Mouse (Mus musculus) megakaryocyte, embryonic 14.5 days (primary cell): ENCODE results near the gene Aar2. TPM values are rescaled to one million over a fixed set of nuclear protein-coding genes. Genes with fewer than 3 reads are reported as not detected.

ENCODE experiments used
- H3K27me3 ChIP-seq: replicated peaks from 2 replicates; pipeline ENCODE3; 2012; ENCODE audit warnings: inconsistent platforms
- H3K36me3 ChIP-seq: replicated peaks from 2 replicates; pipeline ENCODE3; 2012; ENCODE audit warnings: low read length, inconsistent platforms, mixed read lengths
- H3K4me1 ChIP-seq: 2 replicates; pipeline ENCODE4 v1.6.1; 2012; ENCODE audit warnings: inconsistent platforms
- H3K4me3 ChIP-seq: replicated peaks from 2 replicates; pipeline ENCODE3; 2012; ENCODE audit warnings: moderate library complexity, mild to moderate bottlenecking, inconsistent platforms
- H3K9me3 ChIP-seq: 2 replicates; pipeline ENCODE4 v1.6.1; 2012; ENCODE audit warnings: inconsistent platforms
- FLI1 ChIP-seq: IDR thresholded peaks from 2 replicates; pipeline ENCODE4 v1.6.1; 2012; ENCODE audit warnings: low read length, inconsistent platforms, mixed read lengths
- GATA1 ChIP-seq: IDR thresholded peaks from 3 replicates; pipeline ENCODE4 v1.6.1; 2012; ENCODE audit warnings: mixed read lengths, low read length, inconsistent platforms, borderline replicate concordance
- polyA plus RNA-seq: library from polyadenylated mRNA; stranded (reverse); fragments of >175 nt; gene quantifications from 2 replicates; pipeline ENCODE4 v1.2.3, GENCODE M21; 2012; ENCODE audit warnings: low replicate concordance; ENCODE audit not compliant: insufficient read depth

Gene Aar2
- polyA plus RNA-seq, 1 experiment, result 7.7 TPM

DNA sequence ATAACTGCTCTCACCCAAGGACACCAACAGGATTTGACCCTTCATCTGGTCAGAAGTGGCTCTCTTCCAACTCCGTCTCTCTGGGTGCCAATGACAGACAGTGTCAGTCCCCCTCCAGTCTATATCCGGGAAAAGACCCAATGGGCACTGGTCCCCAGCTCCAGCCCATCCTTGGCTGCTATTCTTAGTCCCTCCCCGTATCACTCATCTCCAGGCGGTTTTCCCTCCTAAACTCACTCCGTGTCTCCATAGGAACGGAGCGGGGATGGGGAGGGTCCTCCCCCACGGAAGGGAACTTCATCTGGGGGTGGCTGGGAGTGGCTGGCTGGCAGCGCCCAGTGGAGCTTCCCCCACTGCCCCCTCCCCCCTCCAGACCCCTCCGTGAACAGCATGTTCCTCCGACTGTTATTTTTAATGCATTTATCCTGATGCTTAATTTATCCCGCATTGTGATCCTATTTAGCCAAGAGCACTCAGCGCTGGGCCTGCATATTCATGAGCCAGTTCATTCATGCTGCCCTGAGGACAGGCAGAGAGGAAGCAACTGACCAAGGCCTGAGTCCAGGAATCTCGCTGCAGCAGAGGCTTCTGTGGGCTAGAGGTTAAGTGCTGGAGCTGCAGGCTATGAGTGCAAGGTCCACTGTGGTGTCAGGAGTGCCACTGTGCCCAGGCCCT is 37.5 kb downstream of the Aar2 start:
- peaks cover 79% of the 10 kb centered on the region for H3K27me3 ChIP-seq
- TF ChIP-seq GATA1 (no peak), FLI1 (no peak)
- H3K4me1 ChIP-seq, result peaks cover 3% of the 10 kb centered on the region; the same call in 1 of the 2 replicates
- no peaks in the 10 kb centered on the region for H3K9me3 ChIP-seq
- no peaks in the 10 kb centered on the region for H3K36me3 ChIP-seq
- H3K4me3 ChIP-seq, result no peak overlapping the region

DNA sequence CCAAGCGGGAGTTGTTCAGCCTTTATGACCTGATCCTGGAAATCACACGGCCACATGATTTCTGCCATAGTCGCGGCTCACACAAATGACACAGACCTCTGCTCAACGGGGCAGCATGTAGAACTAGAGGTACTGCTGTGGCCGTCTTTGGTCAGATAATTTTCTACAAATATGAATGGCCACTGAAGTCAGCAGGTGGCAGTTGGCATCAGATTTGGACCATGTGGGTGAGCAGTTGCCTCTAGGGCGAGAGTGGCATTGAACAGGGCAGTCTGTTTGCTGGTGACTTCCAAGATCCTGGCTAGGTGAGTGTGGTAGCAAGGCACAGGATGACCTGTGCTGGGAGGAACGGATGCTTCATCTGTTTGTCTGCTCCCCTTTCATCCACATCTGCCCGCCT is 42.1 kb downstream of the Aar2 start:
- Histone ChIP-seq H3K4me1 (peaks cover 1% of the 10 kb centered on the region; the same call in 1 of the 2 replicates), H3K27me3 (peaks cover 57% of the 10 kb centered on the region), H3K36me3 (no peaks in the 10 kb centered on the region), H3K4me3 (no peak overlapping the region), H3K9me3 (no peaks in the 10 kb centered on the region)
- no peak for TF ChIP-seq FLI1
- no peak for TF ChIP-seq GATA1

DNA sequence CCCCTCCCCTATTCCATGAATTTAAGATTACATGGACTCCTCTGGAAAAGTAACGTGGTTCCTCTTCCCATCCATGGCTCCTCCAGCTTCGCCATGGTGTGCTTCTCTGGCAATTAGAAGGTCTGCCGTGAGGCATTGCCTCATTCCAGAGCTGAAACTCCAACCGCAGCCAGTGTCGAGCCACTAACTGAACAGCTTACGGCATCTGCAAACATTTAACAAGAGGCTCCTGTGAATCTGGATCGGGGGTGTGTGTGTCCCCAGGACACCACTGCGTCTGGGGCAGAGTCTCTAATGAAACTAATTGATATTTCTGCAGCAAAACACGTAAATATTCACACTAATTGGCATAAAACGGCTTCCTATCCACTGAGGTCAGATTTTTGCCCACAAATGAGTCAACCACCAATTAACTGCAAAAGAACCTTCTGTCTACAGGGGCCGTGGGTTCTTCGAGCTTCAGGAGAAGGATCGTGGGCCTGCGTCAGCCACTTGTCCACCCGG is 47.7 kb downstream of the Aar2 start:
- Histone ChIP-seq H3K4me3 (no peak overlapping the region), H3K36me3 (no peaks in the 10 kb centered on the region), H3K27me3 (peaks cover 41% of the 10 kb centered on the region), H3K4me1 (no peaks in the 10 kb centered on the region; the same call in 1 of the 2 replicates), H3K9me3 (peaks cover 9% of the 10 kb centered on the region)
- TF ChIP-seq FLI1, result no peak
- no peak for TF ChIP-seq GATA1

DNA sequence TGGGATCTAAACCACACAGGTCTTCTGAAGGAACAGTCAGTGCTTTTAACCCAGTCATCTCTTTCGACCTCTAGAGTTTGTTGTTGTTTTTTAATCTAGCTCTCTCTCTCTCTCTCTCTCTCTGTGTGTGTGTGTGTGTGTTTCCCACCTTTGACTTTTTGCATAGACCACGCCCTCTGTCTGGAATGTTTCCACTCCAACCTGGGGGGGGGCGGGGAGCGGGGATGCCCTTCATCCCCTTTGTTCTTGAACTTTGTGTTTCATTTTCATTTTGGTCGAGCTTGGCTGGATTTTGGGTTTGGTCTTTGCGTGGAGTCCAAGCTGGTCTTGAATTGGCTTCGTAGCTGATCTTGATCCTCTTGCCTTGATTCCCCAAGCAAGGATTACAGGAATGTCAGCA is 55.2 kb downstream of the Aar2 start:
- H3K36me3 ChIP-seq, result no peaks in the 10 kb centered on the region
- TF ChIP-seq GATA1, result no peak
- TF ChIP-seq FLI1, result no peak
- H3K4me1 ChIP-seq, result no peaks in the 10 kb centered on the region; the same call in none of the 2 replicates
- H3K9me3 ChIP-seq, result peaks cover 17% of the 10 kb centered on the region
- peaks cover 64% of the 10 kb centered on the region for H3K27me3 ChIP-seq
- no peak overlapping the region for H3K4me3 ChIP-seq

- no peak for TF ChIP-seq GATA1
- TF ChIP-seq FLI1, result no peak
- H3K36me3 ChIP-seq, result no peaks in the 10 kb centered on the region
- peaks cover 66% of the 10 kb centered on the region for H3K27me3 ChIP-seq
- no peak overlapping the region for H3K4me3 ChIP-seq
- no peaks in the 10 kb centered on the region; the same call in none of the 2 replicates for H3K4me1 ChIP-seq
- H3K9me3 ChIP-seq, result peaks cover 11% of the 10 kb centered on the region
Observed at GRCm38 (mm10) chr2:156603671-156604070, 56.3 kb downstream of the Aar2 start.

DNA sequence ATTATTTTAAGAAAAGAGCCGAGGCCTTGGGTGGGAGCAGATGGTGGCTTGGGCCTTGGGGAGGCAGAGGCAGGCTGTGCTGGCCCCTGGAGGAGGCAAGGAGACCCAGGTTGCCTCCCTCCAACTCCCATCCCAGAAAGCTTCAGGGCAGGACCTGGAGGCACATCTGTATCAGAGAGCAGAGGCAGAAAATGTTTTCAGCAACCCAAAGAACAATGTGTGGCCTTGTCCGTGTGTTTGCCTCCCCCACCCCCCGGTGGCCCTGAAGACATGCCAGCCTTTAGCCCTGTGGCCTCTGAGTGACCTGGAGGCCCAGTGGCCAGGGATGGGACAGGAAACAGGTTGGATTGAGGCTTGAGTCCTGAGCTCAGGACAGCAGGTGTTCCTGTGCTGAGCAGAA is 57.8 kb downstream of the Aar2 start:
- Histone ChIP-seq H3K27me3 (peaks cover 77% of the 10 kb centered on the region), H3K4me1 (peaks cover 1% of the 10 kb centered on the region), H3K36me3 (no peaks in the 10 kb centered on the region), H3K9me3 (peaks cover 11% of the 10 kb centered on the region), H3K4me3 (no peak overlapping the region)
- TF ChIP-seq GATA1 (no peak), FLI1 (no peak)

GRCm38 (mm10) chr2:156605971-156606370 is 58.6 kb downstream of the Aar2 start:
- Histone ChIP-seq H3K36me3 (no peaks in the 10 kb centered on the region), H3K9me3 (peaks cover 8% of the 10 kb centered on the region), H3K4me1 (peaks cover 6% of the 10 kb centered on the region), H3K4me3 (no peak overlapping the region), H3K27me3 (peaks cover 82% of the 10 kb centered on the region)
- TF ChIP-seq FLI1, result no peak
- TF ChIP-seq GATA1, result no peak

GRCm38 (mm10) chr2:156613081-156613540 is 65.7 kb downstream of the Aar2 start:
- H3K4me3 ChIP-seq, result peak overlapping the region; percentile 80
- H3K36me3 ChIP-seq, result no peaks in the 10 kb centered on the region
- TF ChIP-seq FLI1 (no peak), GATA1 (no peak)
- H3K27me3 ChIP-seq, result peaks cover 95% of the 10 kb centered on the region
- no peaks in the 10 kb centered on the region for H3K9me3 ChIP-seq
- H3K4me1 ChIP-seq, result peaks cover 38% of the 10 kb centered on the region

DNA sequence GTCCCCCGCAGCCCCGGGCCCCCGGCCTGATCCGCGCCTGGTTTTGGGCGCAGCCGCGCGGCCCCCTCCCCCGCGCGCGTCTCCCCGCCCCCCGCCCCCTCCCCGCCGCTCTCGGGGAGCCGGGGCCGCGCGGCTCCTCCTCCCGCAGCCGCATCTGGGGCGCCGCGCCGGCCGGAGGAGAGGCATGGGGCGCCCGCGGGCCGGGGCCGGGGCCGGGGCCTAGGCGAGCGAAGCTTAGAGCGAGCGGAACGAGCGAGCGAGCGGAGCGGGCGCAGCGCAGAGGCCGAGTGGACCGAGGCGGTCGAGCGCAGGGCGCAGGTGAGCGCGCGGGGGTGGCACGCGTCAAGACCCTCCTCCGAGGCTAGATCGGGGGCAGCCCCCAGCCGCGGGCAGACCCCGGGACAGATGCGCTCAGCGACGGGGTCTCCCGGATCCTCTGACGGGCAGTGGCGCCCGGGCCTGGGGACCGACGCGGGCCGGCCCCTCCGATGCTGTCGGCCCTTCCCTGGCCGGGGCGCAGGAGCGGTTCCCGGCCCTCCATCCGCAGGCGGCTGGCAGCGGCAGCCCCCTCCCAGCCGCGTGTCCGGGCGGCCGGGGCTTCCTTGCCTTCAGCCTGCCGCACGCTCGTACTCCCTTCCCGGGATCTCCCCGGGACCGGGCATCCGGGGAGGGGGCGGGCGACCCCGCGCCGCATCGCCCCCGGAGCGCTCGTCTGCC is 66.3 kb downstream of the Aar2 start, which contains the start of gene Dlgap4:
Dlgap4 (plus strand) TSS at position 165 of the 717 bp plus-strand sequence.
- Histone ChIP-seq H3K27me3 (peaks cover 95% of the 10 kb centered on the region), H3K36me3 (no peaks in the 10 kb centered on the region), H3K4me1 (peaks cover 38% of the 10 kb centered on the region), H3K4me3 (peak within 1 kb of the TSS; percentile 80), H3K9me3 (no peaks in the 10 kb centered on the region)
- no peak for TF ChIP-seq GATA1
- no peak for TF ChIP-seq FLI1

GRCm38 (mm10) chr2:156614258-156614556 is 66.8 kb downstream of the Aar2 start:
- Histone ChIP-seq H3K4me1 (peaks cover 38% of the 10 kb centered on the region), H3K4me3 (peak overlapping the region; percentile 42), H3K36me3 (no peaks in the 10 kb centered on the region), H3K9me3 (no peaks in the 10 kb centered on the region), H3K27me3 (peaks cover 96% of the 10 kb centered on the region)
- TF ChIP-seq GATA1, result no peak
- no peak for TF ChIP-seq FLI1
